Mouse (Mus musculus): ENCODE data around the gene Tgfb3.

Tgfb3 gene

DNA sequence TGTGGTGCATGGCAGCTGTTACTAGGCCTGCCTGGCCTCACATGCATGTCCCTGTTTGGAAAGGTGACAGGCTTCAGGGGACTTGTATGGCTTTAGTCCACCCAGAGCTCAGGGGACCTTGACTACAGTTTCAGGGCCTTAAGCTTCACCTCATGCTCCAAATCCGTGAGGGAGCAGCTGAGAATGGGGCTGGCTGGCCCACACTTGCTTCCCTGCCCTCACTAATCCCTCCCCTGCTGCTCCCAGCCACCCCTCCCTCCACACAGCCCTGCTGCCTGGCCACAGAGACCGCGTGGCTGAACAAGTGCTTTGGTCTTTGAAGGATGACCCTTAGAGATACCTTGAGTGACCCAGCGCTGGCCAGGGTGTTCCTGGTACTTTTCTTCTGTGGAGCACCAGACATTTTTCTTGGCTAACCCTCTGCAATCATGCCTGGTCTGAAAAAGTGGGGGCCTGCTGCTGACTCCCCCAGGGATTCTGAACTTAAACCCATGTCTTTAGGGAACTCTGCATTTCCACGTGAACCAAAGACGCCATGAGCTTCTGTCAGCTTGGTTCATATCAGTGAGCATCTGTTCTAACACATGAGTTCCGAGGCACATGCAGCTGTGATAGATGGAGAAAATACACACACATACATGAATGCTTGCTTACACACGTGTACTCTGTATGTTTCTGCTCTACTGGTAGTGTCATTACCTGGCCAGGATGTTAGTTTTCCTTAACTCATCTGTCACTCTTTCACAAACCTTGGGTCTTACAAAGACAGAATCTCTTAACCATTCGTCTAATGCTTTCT, 42.3 kb downstream of the Tgfb3 start:
- in situ Hi-C loops (cut with MboI, MseI): no loop called here

DNA sequence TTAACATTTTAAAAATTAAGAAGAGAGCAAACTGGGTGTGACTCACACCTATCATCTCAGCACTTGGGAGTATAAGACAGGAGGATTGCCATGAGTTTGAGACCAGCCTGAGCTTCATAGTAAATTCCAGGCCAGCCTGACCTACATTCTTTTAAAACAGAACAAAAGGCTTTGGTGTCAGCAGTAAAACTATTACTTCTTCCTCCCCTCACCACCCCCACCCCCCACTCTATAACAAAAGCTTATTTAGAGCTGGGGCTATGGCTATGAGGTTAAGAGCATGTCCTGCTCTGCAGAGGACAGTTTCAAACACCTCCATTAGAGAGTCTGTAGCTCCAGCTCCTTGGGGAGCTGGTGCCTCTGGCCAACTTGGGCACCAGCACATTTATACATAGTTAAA, 43.3 kb downstream of the Tgfb3 start:
- in situ Hi-C loops (cut with MboI, MseI): no loop called here

DNA sequence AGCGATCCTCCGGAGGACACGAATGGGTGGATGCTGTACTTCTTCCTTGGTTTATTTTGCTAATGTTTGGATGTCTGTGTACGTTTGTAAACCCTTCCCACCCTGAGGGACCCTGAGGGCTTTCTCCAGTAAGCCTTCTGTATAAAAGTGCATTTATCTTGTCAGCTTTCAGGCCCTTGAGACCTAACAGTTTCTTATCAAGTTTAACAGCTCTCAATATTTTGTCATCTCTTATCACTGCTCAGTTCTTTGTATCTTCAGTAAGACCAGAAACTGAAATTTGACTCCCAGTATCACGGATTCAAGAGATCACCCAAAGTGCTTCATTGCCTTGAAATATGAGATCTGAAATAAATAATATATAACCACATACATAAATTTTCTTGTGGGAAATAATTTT, 47.9 kb downstream of the Tgfb3 start:
- in situ Hi-C loops (cut with MboI, MseI): no loop called here

DNA sequence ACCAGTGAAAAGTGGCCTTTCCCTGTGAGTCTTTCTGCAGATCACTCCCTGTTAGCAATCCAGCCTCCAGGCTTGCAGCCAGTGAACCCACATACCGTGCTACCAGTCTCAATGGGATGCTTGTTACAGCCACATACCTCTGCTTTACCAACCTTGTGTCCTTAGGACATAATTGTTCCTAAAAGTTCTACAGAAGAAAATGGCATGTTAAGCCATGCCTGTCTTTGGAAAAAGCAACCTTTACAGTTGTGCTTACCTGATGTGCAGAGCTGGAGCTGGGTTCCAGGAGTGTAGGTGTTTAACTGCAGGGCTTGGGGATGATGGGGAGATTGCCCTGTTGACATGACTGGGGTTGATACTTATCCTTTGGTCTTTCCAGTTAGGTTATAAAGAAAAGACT, 51.1 kb downstream of the Tgfb3 start:
- in situ Hi-C loops (cut with MboI, MseI): loop anchor here (5.0 kb wide), 1 partner anchor 50 kb away; the partner anchor contains the start of gene Tgfb3 (in 2 of the 2)

DNA sequence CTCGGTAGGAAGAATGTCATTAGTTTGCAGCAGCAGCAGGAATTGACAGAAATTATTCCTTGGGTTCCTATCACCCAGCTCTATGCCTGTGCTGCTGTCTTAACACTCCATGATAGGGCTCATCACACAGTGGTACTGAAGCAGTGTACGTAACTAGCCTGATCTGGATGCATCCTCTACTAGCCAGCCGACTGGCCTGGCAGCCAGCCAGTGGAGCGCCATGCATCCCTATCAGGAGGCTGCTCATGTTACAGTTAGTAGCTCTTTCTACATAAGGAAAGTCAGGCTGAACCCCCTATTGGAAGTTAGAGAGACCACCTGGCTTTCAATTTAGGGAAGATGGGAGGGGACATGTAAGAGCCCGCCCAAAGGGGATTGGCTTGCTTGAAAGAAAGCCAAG, 51.8 kb downstream of the Tgfb3 start:
- in situ Hi-C loops (cut with MboI, MseI): loop anchor here (5.0 kb wide), 1 partner anchor 50 kb away; the partner anchor contains the start of gene Tgfb3 (in 2 of the 2)

DNA sequence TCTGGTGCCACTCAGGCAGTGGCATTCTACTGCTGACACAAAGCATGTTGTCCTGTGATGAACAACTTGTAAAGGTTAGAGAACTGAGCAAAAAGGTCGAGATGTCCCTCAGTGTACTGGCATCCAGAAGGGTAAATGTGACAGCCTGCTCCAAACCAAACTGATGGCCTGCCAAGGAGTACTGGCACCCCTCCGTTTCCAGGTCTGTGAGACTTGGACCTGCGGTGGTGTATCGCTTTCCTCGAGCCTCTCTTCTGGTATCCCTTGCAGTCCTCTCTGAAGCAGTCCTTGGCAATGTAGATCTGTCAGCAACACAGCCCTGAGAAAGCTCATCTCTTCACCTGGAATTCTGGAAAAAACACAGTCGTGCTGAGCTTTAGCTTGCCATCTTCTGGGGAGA, 53.4 kb downstream of the Tgfb3 start:
- in situ Hi-C loops (cut with MboI, MseI): loop anchor here (5.0 kb wide), 1 partner anchor 52 kb away; the partner anchor contains the start of gene Tgfb3 (in 2 of the 2)

DNA sequence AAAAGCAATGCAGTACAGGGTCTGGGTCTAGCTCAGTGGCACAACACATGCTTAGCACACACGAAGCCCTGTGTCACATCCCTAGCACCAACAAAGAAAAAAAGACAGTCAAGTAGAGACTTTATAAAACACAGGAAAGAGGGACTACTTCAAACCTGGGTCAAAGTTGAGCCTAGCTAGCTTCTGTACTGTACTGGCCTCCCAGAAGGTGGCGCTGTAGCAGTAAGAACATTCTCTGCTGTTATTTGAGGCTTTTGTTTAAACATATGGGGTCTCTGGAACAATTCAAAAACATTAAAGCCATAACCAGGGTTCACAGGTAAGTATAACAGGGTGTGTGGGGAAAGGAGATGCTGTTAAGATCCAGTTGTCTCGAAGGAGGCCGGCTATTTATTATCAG, 54.4 kb downstream of the Tgfb3 start:
- in situ Hi-C loops (cut with MboI, MseI): no loop called here

DNA sequence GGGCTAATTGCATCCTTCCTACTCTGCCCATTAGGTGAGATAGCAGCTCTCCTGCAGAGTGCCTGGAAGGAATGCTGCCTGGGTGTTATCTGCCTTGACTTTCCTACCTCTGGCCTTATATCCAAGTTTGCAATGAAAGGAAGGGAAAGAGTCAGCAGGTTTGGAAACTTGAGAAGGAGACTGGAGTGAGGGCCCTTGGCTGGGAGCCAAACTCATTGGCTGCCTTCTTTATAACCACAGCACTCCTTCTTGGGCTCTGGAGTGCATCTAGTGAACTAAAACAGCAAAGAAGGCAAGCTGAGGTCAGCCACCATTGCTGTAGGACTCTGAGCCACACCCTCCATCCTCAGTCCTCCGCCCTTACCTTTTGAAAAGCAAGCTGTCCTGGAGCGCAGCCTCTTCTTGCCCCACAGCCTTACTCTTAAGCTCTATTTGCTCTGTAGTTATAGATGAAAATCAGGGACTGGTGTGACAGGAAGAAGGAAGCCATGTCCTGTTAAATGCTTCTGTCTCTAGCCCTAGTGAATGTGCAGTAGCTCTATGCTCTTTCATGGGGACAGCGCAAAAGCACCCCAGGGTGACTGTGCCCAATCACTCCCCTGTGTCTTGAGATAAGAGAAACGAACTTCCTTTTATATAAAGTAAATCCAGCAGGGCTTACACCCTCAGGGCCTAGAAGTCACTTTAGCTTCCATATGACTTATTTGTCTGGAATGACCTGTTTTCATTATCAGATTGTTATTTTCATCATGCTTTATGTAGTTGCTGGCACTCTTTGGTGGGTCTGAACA, 55.6 kb downstream of the Tgfb3 start:
- in situ Hi-C loops (cut with MboI, MseI): no loop called here

DNA sequence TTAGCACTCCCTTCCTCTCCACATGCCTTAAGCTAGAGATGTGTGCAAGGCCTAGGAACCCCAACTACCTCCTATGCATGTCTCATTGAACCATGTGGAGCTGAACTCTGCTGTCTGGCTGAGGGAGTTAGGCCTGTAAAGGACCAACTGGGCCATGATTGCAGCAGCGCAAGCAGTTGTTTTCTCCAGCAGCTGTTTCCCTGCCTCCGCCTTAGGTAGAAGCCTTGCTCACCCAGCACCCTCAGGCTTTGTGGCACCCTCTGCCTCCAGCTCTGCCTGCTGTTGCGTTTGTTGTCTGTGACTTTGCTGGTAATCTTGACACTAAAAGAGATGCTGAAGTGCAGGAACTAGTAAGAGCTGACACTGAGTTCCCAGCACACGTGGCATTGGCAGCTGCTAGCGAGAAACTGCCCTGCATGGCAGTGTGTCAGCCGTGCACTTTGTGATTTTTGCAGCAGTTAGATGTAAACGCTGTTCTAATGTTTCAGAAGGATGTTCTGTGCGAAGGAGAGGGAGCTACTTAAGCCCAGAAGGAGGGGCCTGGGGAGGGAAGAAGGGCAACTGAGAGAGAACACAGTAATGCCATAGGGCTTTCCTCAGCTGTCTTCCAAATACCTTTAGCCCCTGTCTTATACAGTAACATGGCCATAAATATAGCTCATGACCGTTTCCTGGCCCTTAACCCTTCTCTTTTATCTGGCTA, 56.4 kb downstream of the Tgfb3 start:
- in situ Hi-C loops (cut with MboI, MseI): no loop called here

DNA sequence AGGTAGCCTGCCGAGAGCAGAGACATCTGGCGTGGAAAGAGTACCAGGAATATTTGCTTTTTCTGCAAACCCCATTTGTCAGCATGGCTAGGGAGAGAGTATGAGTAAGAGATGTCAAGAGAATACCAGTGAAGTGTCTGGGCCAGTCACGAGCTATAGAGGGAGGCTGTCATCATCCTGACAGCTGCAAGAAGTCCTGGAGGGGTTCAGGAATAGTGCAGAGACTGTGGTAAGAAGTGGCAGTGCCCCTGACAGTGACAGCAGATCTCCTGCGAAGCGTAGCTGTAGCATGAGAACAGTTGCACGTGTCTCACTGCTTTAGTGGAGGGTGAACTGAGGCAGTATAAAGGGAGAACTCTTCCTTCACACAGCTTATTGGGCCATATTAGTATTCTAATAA, 57.3 kb downstream of the Tgfb3 start:
- in situ Hi-C loops (cut with MboI, MseI): no loop called here

DNA sequence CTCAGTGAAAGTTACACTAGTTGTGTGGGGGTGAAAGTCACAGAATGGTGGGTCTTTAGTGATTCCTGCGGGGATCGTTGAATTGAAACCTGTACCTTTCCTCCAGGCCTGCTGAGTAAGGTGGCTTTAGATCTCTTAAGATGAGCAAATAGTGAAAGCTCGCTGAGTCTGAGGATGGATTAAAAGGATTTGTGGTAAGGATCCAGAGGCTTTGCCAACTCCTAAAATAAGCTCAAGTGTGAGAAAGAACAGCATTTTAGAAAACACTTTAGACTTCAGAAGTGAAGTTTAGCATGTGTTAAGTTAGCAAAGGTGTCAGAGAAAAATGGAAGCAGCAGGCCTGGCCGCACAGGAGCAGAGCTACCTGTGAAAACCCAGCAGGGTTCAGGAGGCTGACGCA, 61.5 kb downstream of the Tgfb3 start:
- in situ Hi-C loops (cut with MboI, MseI): no loop called here

DNA sequence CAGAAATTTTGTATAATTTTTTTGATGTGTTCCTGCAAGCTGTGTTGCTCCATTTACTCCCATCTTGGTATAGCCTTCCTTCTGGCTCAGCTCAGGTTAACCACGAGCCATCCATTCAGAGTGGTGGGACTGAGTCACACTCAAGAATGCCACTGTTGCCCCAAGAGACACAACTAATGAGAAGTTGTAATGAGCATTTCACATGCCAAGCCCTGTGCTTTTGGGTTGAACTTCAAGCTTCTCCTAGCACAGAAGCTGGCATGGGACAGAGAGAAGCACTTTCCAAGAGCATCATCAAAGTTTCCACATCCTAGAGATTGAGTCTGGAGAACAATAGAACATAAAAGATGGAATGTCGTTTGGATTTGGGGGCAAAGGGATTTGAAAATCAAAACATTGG, 63.7 kb downstream of the Tgfb3 start:
- in situ Hi-C loops (cut with MboI, MseI): no loop called here

DNA sequence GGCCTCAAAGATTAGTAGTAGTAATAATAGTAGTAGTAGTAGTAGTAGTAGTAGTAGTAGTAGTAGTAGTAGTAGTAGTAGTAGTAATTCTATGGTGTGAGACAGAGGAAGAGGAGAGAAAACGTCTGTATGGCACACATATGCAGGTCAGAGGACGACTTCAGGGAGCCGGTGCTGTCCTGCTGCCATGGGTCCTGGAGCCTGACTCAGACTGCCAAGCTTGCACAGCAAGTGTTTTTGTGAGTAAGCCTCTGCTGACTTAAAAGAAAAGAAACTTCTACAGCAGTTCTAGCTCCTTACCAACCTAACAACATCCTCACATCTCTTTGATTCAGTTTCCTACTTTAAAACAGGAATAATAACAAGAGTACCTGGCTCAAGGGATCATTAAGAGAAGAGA, 64.2 kb downstream of the Tgfb3 start:
- in situ Hi-C loops (cut with MboI, MseI): no loop called here

DNA sequence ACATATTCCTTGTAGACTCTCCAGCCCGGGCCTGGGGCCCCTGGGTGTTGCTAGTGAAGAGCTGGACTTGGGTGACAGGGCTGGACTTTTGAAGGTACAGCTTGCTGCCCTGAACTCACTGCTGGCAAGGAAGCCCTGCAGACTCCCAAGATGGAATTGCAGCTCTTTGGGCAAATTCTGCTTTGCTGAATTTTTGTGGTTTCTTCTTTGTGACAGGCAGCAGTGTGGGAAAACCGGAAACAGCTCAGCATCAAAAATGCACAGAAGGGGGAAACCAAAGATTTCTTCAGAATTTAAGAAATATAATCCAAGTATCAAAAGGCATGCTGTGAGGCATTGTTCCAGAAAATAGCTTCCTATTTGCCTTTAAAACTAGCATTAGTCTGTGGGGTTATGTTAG, 64.7 kb downstream of the Tgfb3 start:
- in situ Hi-C loops (cut with MboI, MseI): no loop called here

DNA sequence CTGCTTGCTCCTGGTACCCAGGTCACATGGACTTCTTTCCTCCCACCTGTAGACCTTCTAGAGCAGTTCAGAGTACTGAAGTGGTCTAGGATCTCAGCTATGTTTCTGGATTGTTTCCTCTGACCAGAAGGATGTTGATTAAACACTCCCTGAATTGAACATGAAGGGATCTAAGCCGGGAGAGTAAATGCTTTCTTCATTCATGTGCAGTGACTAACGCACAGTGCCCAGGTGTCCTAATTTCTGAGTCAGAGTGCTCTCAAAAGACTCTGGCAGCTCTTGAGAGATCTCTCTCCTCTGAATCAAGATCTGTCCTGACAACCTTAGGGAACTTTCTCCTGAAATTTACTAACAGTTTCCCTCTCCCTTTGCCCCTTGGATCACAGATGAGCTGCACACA, 66.6 kb downstream of the Tgfb3 start:
- in situ Hi-C loops (cut with MboI, MseI): no loop called here

DNA sequence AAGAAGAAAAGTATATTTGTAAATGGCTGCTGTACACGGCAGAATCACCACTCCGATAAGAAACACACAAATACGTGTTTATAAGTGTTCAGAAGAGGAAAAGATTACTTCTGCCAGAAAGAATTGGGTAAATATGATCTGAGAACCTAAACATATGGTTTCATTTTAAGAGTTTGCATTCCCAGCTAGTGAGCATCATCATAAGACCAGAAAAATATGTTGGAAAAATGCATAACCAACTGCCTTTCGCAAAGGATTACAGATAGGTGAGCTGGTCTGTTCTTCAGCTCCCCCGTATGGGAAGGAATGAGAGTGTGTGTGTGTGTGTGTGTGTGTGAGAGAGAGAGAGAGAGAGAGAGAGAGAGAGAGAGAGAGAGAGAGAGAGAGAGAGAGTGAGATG, 68.2 kb downstream of the Tgfb3 start:
- in situ Hi-C loops (cut with MboI, MseI): no loop called here

DNA sequence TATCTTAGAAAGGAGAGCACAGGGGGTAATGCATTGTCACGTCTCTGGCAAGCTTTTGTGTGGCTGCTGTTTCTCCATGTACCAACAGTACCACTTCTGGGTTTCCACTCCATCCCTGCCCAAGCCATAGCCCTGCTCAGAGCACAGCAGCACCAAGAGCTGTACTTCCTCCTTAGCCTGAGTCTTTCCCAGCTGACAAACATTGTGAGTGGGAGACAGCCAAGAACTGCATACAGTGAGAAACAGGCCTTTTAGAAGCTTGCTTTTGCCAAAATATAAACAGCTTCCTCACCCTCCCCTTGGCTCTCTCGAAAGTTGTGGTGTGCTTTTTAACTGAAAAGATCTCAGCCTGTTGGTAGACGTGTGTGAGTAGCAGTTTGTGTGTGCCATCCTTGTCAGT, 71.5 kb downstream of the Tgfb3 start:
- in situ Hi-C loops (cut with MboI, MseI): no loop called here
